ENCODE assay signal across 10 mouse cellular contexts in the genomic region with DNA sequence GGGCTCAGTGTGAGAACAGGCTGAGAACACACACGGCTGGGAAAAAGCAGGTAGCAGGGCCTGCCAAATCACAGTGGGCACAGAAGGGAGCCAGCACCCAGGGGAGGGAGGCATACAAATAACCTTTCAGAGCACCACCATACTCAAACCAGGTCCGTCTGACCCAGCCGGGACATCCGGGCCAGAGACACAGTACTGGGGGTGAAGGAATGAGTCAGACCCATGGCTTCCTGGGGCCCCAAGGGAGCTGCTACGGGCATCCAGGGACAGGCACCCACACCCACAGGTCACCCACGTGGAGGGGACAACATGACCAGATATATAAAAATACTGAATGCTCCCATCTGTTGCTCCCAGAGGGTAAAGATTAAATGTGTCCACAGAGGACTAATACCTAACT. TPM values are rescaled to one million over a fixed set of nuclear protein-coding genes. Genes with fewer than 3 reads are reported as not detected.
DNase-seq lines count a peak whose midpoint lies in the region; ATAC-seq and TF ChIP-seq lines count a peak whose summit lies in the region.
"Had no signal": no experiment of that assay in that cellular context is flagged by ENCODE, and none has a peak within 500 bp of the region (broad histone marks: within the 10 kb centered on the region; RNA-seq: fewer than 3 reads in every experiment).

No protein-coding gene starts in this region.

- peak overlapping the region; percentile 59 for H3K27ac ChIP-seq in gastrocnemius, adult 2 months
- H3K27ac ChIP-seq in liver, embryonic 16.5 days (ENCODE audit: low read length) = no peak overlapping the region
- no peak overlapping the region; the same call in 1 of the 2 replicates for H3K27ac ChIP-seq in stomach, embryonic 16.5 days (ENCODE audit: low read length)
- no peak overlapping the region for H3K27ac ChIP-seq in kidney, embryonic 16.5 days (ENCODE audit: low read length)

- ATAC-seq in liver, embryonic 16.5 days (ENCODE audit: low read depth) = no peak
- ATAC-seq in stomach, embryonic 16.5 days (ENCODE audit: insufficient read depth, low FRiP score) = no peak
- no peak for ATAC-seq in kidney, embryonic 16.5 days (ENCODE audit: low FRiP score, low TSS enrichment)

- H3K36me3 ChIP-seq in liver, embryonic 16.5 days (ENCODE audit: control insufficient read depth, insufficient read depth) = no peaks in the 10 kb centered on the region
- H3K36me3 ChIP-seq in stomach, embryonic 16.5 days (ENCODE audit: control insufficient read depth, insufficient read depth, low read length) = no peaks in the 10 kb centered on the region
- no peaks in the 10 kb centered on the region for H3K36me3 ChIP-seq in kidney, embryonic 16.5 days (ENCODE audit: insufficient read depth, low read length)

- 36% methylated on average over 6 of the region's 6 CpGs for WGBS in liver, embryonic 16.5 days (ENCODE audit: insufficient replicate concordance)
- WGBS in stomach, embryonic 16.5 days = 66% methylated on average over 6 of the region's 6 CpGs
- WGBS in kidney, embryonic 16.5 days = 55% methylated on average over 6 of the region's 6 CpGs

- H3K27me3 ChIP-seq in liver, embryonic 16.5 days (ENCODE audit: control insufficient read depth, insufficient read depth, low read depth, low read length) = no peaks in the 10 kb centered on the region
- no peaks in the 10 kb centered on the region for H3K27me3 ChIP-seq in stomach, embryonic 16.5 days (ENCODE audit: control insufficient read depth, insufficient read depth, low read length)
- no peaks in the 10 kb centered on the region for H3K27me3 ChIP-seq in kidney, embryonic 16.5 days (ENCODE audit: insufficient read depth, low read length)

- no peak for TF ChIP-seq CTCF in gastrocnemius, adult 2 months (IDR thresholded peaks at IDR 0.05)

- H3K9me3 ChIP-seq in liver, embryonic 16.5 days (replicated peaks; ENCODE audit: control insufficient read depth, low read length) = no peaks in the 10 kb centered on the region
- no peaks in the 10 kb centered on the region for H3K9me3 ChIP-seq in stomach, embryonic 16.5 days (replicated peaks; ENCODE audit: control insufficient read depth, low read length)
- H3K9me3 ChIP-seq in kidney, embryonic 16.5 days (ENCODE audit: low read length) = no peaks in the 10 kb centered on the region

- H3K4me2 ChIP-seq in liver, embryonic 16.5 days (ENCODE audit: low read depth, low read length) = no peak overlapping the region
- H3K4me2 ChIP-seq in stomach, embryonic 16.5 days (ENCODE audit: low read depth, low read length) = no peak overlapping the region
- no peak overlapping the region for H3K4me2 ChIP-seq in kidney, embryonic 16.5 days (replicated peaks; ENCODE audit: low read depth, low read length)

- intact Hi-C loops in gastrocnemius, adult 2 months (cut with DNase I) = no loop called here

- H3K4me1 ChIP-seq in liver, embryonic 16.5 days (ENCODE audit: control insufficient read depth, low read depth, low read length) = peaks cover 11% of the 10 kb centered on the region
- H3K4me1 ChIP-seq in stomach, embryonic 16.5 days (ENCODE audit: control insufficient read depth, insufficient read depth, low read length) = peaks cover 12% of the 10 kb centered on the region
- peaks cover 11% of the 10 kb centered on the region; the same call in 1 of the 2 replicates for H3K4me1 ChIP-seq in kidney, embryonic 16.5 days (ENCODE audit: insufficient read depth, low read length)

- peak overlapping the region; percentile 15; the same call in 1 of the 2 replicates for H3K9ac ChIP-seq in liver, embryonic 16.5 days (ENCODE audit: low read depth, low read length)
- peak overlapping the region; percentile 19; the same call in 1 of the 2 replicates for H3K9ac ChIP-seq in stomach, embryonic 16.5 days (ENCODE audit: low read length)
- H3K9ac ChIP-seq in kidney, embryonic 16.5 days (replicated peaks; ENCODE audit: low read length) = no peak overlapping the region

- no peak overlapping the region for H3K4me3 ChIP-seq in gastrocnemius, adult 2 months
- H3K4me3 ChIP-seq in liver, embryonic 16.5 days (ENCODE audit: low read depth, low read length) = no peak overlapping the region
- H3K4me3 ChIP-seq in stomach, embryonic 16.5 days (replicated peaks; ENCODE audit: low read length) = no peak overlapping the region
- H3K4me3 ChIP-seq in kidney, embryonic 16.5 days (ENCODE audit: low read length) = no peak overlapping the region

- DNase-seq in gastrocnemius, adult 2 months = no peak
- no peak for DNase-seq in gastrocnemius, postnatal 4 days (ENCODE audit: low spot score in 2 of 2)
- DNase-seq in liver (no peak), MN1 (ENCODE audit: low spot score) (peak; percentile 39)
- DNase-seq: adrenal gland, postnatal 10 days; layer of hippocampus, postnatal 36 days; lung, postnatal 14 days had no signal

RNA-seq across cellular contexts. Expression of gene Tnip1, which starts 10.1 kb away (rescaled TPM):
- 10 to 100 TPM; 29.8 to 31.7 TPM for total RNA-seq in gastrocnemius, adult 2 months (2021)
- 10 to 100 TPM; 44.4 to 51.3 TPM for total RNA-seq in gastrocnemius, postnatal 4 days (2021)
- polyA plus RNA-seq in liver, embryonic 16.5 days (2015; fragmentation: Nextera tagmentation; extraction: Ambion mirVana) = 5.2 and 6.5 TPM in 2 replicates
- 21.3 and 23.1 TPM in 2 replicates for polyA plus RNA-seq in stomach, embryonic 16.5 days (2015; fragmentation: Nextera tagmentation; extraction: Ambion mirVana)
- 20.2 and 22.0 TPM in 2 replicates for polyA plus RNA-seq in kidney, embryonic 16.5 days (2015; fragmentation: Nextera tagmentation; extraction: Ambion mirVana)

RNA-seq across cellular contexts. Expression of gene Gpx3, which starts 50.4 kb away (rescaled TPM):
- 100 to 1,000 TPM in 1 of 2 experiments, 10 to 100 TPM in 1; 46.5 to 139 TPM for total RNA-seq in gastrocnemius, adult 2 months (2021)
- 10 to 100 TPM; 26.2 to 33.7 TPM for total RNA-seq in gastrocnemius, postnatal 4 days (2021)
- polyA plus RNA-seq in liver, embryonic 16.5 days (2015; fragmentation: Nextera tagmentation; extraction: Ambion mirVana) = 39.1 and 45.2 TPM in 2 replicates
- 174 and 187 TPM in 2 replicates for polyA plus RNA-seq in stomach, embryonic 16.5 days (2015; fragmentation: Nextera tagmentation; extraction: Ambion mirVana)
- 262 and 297 TPM in 2 replicates for polyA plus RNA-seq in kidney, embryonic 16.5 days (2015; fragmentation: Nextera tagmentation; extraction: Ambion mirVana)
